Mouse (Mus musculus) T-helper 1 cell (primary cell): Measurements from ENCODE around the gene Znrf3.

Source experiments
- in situ Hi-C: fragments of 300-600 bp; cut with MboI, MseI; formaldehyde crosslinking; loops from one replicate; pipeline ENCODE4 v1.15.1; 2025; ENCODE audit warnings: high pct_unique_total_duplicates

Gene Znrf3

DNA sequence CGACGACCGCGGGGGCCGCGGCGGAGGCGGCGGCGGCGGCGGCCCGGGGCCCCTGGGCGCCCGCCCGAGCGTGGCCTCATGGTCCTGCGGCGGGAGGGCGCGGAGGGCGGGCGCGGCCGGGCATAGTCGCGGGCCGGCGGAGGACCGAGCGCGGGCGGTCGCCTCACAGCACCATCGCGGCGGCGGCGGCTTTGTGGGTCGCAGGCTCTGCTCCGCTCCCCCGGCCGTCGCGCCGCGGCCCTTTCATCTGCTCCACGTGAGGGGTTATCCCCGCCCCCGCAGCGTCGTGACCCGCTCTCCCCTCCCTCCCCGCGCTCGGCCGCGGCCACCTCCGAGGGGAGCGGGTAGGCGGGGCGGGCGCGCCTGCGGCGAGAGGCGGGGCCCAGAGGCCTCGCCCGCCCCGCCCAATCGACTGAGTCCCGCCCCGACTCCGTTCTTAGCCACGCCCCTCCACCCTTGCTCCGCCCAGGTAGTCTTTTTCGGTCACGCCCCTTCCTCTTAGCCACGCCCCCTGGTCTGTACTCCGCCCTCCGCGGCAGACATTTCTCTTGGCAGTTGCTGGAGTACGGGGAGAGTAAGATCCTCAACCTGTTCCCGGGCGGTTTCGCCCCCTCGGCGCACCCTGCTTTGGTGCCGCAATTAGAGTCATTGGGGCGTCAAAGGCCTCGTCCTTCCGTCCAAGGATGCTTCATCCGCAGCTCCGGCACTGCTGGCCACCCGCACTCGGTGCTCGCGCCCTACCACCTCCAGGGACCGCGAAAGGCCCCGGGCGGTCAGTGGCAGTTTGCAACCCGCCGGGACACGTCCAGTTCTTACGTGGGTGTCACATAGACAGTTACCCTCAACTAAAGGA, at the start of gene Znrf3:
TSS of gene Znrf3 (minus strand) at position 249 of the 853 bp plus-strand sequence.
- in situ Hi-C loops: no loop called here

DNA sequence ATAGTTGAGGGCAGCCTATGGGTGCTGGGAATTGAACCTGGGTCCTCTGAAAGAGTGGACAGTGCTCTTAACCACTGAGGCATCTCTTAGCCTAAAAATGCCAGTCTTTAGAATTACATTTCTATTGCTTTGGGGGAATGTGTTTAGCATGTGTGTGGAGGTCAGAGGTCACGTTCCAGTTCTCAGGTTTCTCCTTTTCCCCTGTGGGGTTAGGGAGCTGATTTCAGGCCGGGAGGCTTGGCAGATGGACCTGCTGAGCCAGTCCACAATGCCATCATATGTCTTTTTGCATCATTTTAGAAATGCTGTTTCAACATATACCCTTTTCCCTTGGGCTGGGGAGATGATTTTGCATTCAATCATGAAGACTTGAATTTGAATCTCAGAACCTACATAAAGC, 49.2 kb upstream of the Znrf3 start:
- in situ Hi-C loops: loop anchor here (5.0 kb wide), 1 partner anchor 133 kb away; no protein-coding TSS in a partner anchor

DNA sequence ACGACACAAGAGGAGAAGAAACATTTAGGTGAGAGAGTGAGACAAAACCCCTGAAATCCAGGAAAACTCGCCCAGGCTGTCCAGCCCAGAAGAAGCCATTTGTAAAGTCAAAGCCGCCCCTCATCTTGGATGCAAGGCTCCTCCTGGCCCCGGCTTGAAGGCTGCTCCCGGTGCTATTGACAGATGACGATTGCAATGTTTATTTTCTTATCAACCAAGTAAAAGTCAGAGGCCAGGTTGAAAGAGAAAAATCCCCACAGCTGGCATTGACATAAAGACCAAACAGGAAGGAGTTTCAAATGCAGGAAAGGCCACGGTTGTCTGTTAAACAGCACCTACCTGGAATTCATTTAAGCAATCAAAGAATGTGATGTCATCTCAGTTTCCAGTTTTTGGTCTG, 47.3 kb upstream of the Znrf3 start:
- in situ Hi-C loops: loop anchor here (5.0 kb wide), 1 partner anchor 135 kb away; no protein-coding TSS in a partner anchor

DNA sequence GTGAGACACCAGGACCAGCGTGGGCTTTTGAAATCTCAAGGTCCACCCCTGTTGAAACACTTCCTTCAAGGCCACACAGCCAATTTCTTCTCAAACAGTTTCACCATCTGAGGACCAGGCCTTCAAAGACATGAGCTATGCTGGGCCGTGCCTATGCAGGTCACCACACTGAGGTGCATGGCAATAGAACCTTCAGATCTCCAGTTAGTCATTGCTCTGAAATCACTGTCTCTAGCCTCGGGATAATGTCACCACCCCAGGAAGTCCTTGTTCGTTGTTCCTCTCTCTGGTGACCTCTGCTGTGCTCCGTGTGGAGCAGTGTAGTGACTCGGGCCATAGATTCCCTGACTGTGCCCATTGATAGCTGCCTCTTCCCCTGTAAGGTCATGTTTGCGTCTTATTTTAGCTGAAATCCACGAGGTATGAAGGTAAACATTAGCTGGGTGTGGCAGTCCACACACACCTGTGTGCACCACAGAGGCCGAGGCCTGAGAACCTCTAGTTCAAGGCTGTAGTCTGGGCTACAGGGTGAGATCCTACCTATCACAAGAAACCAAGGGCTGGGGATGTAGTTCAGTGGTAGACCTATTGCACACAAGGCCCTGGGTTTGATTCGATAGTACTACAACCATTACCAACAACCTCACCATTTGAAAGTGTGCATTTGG, 46.5 kb upstream of the Znrf3 start:
- in situ Hi-C loops: loop anchor here (5.0 kb wide), 1 partner anchor 136 kb away; no protein-coding TSS in a partner anchor

DNA sequence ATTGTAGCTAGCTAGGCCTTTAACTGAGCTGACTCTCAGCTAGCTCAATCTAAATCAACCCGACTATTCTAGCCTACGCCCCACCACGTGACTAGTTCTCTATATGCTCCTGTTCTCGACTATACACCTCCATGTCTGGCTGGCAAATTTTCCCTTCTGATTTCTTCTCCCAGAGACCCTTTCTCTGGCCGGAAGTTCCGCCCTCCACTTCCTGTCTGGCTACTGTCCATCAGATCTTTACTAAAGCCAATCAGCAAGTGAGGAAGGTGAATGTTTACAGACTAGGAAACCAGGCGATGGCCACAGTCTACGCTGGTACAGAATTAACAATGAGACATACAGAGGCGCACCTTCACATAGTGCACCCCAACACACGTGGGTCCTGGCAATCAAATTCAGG, 44.8 kb upstream of the Znrf3 start:
- in situ Hi-C loops: loop anchor here (5.0 kb wide), 1 partner anchor 33 kb away; the partner anchor contains the start of gene Xbp1

DNA sequence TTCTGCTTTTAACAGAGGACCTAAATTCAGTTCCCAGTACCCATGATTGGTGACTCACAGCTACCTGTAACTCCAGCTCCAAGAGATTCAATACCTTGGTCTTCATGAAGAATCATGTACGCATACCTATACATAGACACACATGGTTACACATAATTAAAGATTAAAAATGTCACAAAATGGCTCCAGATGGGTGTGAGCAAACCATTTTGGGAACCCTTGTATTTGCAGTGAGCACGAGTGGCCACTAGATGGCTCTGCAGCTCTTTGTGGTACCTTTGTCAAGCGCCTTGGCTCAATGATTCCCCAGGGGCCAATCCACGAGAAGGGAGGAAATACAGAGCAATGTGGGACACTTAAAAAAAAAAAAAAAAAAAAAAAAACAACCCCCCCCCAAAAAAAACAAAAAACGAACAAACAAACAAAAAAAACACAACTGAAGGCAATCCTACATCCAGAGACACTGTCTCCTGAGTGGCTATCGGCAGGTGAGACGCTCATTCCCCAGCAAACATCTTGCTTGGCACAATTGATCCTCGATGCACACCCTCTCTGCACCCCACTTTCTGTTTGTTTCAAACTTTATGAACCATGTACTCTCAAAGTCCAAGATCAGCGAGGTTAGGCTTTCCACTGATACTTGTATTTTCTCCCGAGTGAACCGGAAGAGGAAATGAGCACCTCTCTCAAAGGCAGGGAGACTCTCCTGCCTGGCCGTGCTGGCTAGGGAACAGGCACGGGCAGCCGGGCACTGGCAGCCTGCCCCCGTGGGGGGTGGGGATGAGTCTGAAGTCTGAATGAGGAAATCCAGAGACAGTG, 40.8 kb upstream of the Znrf3 start:
- in situ Hi-C loops: loop anchor here (5.0 kb wide), 1 partner anchor 37 kb away; the partner anchor contains the start of gene Xbp1

DNA sequence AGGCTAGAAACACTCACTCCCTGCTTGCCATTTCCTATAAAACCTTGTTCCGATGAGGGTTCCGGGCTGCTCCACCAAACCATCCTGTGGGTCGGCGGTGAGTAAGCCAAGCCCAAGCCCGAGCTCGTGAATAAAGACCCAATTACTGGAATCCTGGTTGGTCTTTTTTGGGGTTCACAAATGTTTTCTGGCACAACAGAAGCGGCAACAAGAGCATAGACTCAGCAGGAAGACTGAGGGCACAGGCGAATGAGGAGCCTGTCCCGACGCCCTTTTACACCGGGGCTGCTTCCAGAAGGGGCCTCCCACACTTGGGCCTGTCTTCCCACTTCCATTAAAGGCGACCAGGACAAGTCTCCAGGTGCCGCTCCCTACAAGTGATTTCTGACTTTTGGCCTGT, 37.9 kb upstream of the Znrf3 start:
- in situ Hi-C loops: no loop called here

DNA sequence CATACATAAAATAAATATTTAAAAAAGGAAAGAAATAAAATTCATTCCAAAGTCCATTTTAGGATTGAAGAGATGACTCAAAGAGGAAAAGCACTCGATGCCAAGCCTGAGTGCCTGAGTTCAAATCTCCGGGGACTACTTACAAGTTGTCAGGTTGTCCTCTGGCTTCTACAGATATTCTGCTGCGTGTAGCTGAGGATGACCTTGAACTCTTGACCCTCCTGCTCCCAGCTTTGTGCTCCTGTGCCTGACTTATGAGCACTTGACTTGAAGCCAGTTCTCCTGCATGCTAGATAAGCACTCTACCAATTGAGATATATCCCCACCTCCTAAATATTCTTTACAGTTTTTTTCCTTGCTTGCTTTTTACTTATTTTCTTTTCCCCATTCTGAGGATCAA, 34.2 kb upstream of the Znrf3 start:
- in situ Hi-C loops: loop anchor here (10.0 kb wide), 1 partner anchor 294 kb away; no protein-coding TSS in a partner anchor

DNA sequence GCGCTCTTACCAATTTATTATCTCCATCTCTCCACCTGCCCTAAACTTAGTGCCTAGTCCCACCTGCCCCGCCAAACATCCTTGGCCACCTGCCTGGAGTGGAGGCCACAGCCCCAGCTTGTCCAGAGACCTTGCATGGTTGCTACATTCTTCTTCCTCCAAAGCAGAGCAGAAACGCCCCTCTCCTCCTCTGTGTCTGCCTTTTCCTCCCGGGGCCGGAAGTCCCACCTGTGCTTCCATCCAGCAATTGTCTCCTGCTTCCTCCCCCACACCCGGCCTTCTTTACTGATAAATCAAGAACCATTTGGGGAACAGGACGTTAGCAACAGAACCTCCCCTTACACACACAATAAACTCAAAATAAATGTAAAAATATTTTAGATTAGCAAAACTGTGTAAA, 33.5 kb upstream of the Znrf3 start:
- in situ Hi-C loops: loop anchor here (10.0 kb wide), 1 partner anchor 293 kb away; no protein-coding TSS in a partner anchor

DNA sequence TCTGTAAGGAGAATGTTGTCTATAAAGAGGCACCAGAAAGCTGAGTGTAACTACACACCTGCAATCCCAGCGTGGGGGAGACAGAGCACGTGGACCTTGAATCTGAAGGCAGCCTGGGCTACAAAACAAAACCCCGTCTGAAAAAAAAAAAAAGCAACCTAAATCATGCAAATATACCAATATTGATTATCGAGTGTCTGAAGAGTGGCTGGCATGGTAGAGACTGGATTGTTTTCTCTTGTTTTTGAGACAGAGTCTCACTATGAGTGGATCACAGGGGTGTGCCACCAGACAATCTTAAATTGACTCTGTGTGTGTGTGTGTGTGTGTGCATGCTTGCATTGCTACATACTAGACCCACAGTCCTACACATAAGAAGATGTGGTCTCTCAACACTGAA, 32.2 kb upstream of the Znrf3 start:
- in situ Hi-C loops: loop anchor here (10.0 kb wide), 1 partner anchor 292 kb away; no protein-coding TSS in a partner anchor

DNA sequence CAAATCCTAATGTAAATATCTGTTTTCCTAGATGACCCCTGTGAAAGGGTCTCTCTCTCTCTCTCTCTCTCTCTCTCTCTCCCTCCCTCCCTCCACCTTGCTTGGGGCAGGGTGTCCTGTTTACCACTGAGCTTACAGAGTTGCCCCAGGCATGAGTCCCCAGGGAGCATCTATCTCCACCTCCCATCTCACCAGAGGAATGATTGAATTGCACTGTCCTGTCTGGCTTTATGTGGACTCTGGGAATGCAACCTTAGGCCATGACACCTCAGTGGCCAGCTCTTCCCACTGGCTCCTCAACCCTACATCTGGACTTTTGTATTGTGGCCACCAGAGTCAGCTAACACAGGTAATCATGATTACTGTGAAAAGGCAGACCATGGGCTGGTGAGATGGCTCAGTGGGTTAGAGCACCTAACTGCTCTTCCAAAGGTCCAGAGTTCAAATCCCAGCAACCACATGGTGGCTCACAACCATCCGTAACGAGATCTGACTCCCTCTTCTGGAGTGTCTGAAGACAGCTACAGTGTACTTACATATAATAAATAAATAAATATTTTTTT, 31.0 kb upstream of the Znrf3 start:
- in situ Hi-C loops: loop anchor here (10.0 kb wide), 1 partner anchor 291 kb away; no protein-coding TSS in a partner anchor

DNA sequence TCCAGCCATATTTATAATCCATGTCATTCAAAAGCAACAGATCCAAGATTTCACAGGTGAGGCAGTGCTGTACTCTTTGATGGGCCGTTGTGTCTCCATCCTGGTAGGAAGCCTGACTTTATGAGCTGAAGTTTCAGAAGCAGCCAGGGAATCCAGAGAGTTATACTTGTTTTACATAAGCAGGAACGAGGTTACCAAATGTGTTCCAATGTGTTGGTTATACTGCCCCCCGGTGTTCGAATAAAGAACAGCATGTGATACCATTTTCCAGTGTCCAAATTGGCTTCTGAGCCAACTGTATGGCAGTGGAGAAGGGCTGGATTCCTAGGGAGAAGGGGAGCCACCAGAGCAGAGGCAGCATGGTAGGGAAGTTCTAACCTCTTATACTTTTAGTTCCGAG, 29.5 kb upstream of the Znrf3 start:
- in situ Hi-C loops: loop anchor here (10.0 kb wide), 1 partner anchor 289 kb away; no protein-coding TSS in a partner anchor

DNA sequence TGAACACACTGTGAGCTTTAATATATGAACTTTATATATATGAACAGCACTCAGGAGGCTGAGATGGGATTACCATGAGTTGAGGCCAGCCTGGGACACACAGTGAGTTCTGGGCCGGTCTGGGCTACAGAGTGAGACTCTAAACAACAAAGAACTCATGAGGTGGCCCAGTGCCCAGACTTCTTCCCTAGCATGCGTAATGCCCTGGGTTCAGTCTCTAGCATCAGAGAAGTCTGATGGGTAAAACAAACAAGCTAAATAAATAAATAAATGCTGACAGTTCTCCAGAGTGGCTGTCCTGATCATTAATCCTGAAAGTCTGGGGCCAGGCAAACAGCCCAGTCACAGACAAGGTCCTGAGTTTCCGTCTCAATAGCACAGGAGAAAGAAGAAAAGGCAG, 25.4 kb upstream of the Znrf3 start:
- in situ Hi-C loops: loop anchor here (10.0 kb wide), 1 partner anchor 285 kb away; no protein-coding TSS in a partner anchor

DNA sequence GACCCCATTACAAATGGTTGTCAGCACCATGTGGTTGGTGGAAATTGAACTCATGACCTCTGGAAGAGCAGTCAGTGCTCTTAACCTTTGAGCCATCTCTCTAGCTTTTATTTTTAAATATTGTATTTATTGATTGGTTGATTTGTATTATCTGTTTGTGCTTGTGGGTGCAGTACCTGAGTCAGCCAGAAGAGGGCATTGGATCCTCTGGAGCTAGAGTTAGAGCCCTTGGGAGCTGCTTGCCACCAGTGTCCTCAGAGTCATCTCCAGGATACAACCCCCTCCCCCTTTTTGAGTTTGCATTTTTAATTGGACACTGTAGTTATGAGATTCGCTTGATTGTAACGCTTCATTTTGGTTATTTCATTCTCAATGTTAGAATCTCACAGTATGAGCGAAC, 24.4 kb upstream of the Znrf3 start:
- in situ Hi-C loops: loop anchor here (5.0 kb wide), 1 partner anchor 182 kb away; no protein-coding TSS in a partner anchor

DNA sequence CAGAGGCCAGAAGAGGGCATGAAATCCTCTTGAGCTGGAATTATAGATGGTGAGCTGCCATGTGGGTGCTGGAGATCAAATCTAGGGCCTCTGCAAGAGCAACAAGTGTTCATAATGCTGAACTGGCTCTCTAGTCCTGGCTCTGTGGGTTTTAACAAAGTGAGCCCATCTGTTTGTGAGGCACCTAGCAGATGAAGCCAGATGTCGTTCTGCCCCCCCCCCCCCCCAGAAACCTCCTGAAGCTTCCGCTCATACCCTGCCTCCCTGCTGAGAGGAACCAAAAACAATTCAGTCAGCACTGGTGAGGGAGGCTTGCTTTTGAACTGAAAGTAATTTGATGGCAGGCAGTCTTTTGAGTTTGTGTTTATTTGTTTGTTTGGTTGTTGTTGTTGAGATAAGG, 23.8 kb upstream of the Znrf3 start:
- in situ Hi-C loops: loop anchor here (5.0 kb wide), 1 partner anchor 181 kb away; no protein-coding TSS in a partner anchor

DNA sequence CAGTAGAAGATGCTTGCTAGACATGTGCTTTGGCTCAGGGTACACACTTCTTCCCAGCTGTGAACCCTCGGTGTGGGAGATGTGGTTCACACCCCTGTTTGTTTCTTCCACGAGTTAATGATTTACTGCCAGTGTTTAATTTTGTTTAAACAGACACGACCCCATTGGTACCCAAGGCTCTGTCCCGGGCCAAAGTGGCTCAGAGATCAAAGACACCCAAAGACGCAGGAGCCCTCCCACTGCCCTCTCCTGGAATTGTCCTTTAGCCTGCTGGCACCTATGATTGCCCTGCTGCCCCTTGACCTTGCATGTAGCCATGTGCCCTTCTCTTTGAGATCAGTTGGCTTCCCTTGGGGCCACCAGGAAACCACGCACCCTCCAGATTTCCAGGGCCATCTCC, 7.3 kb upstream of the Znrf3 start:
- in situ Hi-C loops: loop anchor here (10.0 kb wide), 1 partner anchor 337 kb away; no protein-coding TSS in a partner anchor

DNA sequence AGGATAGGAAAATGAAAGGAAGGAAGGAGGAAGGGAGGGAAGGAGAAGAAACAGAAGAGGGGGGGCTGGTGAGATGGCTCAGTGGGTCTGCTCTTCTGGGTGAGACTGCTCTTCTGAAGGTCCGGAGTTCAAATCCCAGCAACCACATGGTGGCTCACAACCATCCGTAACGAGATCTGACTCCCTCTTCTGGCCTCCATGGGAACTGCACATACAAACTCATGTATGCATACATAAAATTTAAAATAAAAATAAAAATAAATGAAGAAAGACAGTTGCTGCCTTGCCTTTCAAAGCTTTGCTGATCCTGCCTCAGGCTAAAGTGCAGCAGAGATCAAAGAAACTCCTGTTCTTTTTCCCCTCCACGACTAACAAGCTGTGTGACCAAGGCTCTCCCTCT, 6.7 kb upstream of the Znrf3 start:
- in situ Hi-C loops: loop anchor here (10.0 kb wide), 1 partner anchor 337 kb away; no protein-coding TSS in a partner anchor

DNA sequence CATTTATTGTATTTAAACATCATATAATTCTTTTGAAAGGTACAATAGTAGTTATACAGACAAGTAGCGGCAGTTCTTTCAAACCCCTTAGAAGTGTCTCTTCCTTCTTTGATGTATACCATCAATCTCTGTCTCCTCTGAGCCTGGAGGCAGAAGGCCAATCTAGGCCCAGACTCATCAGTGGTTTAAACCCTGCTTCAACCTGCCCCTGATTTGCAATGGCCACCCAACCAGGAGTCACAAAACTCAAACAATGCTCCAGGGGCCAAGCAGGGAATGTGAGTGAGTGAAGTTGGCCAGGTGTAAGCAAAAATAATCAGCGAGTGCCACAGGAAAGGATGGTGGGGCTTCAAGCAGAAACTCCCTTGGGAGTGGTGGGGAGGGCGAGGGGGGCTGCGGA, 6.1 kb upstream of the Znrf3 start:
- in situ Hi-C loops: loop anchor here (10.0 kb wide), 1 partner anchor 336 kb away; no protein-coding TSS in a partner anchor

DNA sequence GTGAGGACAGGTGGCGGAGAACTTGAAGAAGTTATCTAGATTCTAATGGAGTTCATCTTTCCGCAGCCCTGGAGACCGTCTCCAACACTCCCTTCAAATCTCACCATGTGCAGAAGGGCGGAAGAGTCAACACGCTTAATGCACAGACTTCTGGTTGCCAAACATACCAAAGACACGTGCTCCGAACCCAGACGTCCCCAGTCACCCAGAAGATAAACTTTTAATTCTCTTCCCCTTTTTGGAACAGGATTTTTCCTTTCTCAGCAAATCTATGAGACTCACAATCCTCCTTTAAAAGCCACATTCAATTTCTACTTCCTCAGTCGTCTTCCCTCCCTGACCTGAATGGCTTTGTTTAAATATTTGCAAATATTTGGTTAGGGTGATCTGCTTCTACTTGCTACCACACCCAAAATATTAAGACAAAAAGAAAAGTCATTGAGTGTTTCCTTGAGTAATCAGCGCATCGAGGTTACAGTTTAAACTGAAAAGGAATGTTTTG, 856 bp upstream of the Znrf3 start:
- in situ Hi-C loops: no loop called here

DNA sequence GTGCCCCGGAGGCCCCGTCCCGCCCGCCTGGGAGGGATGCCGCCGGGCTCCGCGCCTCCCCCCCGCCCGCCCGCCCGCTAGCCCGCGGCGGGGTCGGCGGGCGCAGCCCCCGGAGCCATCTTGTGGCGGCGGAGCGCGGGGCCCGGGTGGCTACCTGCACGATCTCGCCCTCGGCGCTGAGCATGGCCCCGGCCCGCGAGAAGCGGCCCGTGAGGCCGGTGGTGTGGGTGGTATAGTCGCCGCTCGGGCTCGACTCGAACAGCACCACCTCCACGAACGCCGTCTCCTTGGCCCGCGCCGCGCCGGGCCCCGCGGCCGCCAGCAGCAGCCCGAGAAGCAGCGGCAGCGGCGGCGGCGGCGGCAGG, 431 bp downstream of the Znrf3 start:
- in situ Hi-C loops: no loop called here
